Mouse (Mus musculus): ENCODE data around the gene Srgap3.

DNA sequence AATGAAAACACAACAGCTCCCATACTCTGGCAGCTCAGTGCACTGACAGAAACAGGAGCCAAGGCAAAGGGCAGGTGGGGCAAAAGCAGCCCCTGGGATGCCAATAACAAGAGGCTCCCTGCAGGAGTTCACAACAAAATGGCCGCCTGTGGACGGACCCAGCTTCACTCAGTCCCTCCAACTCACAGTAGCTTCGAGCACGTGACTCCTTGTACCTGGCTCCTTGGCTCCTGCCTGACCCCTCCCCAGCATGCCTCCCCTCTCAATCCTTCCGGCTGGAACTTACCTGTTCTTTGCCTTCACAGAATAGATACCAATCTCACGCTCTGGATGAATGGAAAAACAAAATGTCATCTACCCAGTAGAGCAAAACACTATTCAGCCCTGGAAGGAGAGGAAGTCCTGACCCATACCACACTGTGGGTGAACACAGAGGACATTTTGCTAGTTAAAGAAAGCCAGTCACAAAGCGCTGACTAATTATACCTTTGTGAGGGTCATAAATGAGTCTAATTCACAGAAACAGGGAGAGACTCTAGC lies 75.8 kb downstream of the Srgap3 start:
- TF ChIP-seq HCFC1 (IDR thresholded peaks at IDR 0.05; ENCODE audit: borderline replicate concordance, insufficient read depth, low read length), result no peak
- TF ChIP-seq MAFK (IDR thresholded peaks at IDR 0.05; ENCODE audit: insufficient read depth, low read depth, low read length), result no peak
- no peak for TF ChIP-seq ZNF384 (IDR thresholded peaks at IDR 0.05; ENCODE audit: low read depth, low read length)
